Mouse (Mus musculus): ENCODE measurements at regions not wholly inside any gene's neighbourhood (a gene's known extent, or its start where the extent isn't known, plus 50 kb on each side); places are given as distances from the start of the nearest gene placed in this dataset.

DNA sequence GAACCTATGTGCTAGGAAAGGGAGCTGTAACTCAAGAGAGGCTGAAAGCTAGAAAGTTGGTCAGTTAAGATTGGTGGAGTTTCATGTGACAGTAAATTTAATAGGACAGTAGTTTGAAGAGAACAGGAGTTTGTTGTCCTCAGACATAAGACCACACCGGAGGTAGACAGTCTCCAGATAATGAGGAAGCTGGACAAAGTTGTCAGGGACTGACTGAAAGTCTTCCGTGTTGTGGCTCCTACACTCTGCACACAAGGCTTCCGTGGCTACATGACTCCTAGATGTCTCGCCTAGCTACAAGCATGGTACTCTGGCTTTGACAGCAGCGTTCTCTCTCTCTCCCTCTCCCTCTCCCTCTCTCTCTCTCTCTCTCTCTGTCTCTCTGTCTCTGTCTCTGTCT, 171.9 kb upstream of the Rreb1 start:
- Histone ChIP-seq H3K4me3 (replicated peaks in 1 of 3; ENCODE audit: low read depth in 2 of 3, low read length in 2 of 3, poor library complexity in 1 of 3) (no peak overlapping the region), H3K27ac (ENCODE audit: insufficient read depth, low read depth) (no peak overlapping the region), H3K9ac (ENCODE audit: insufficient read depth, low read depth) (no peak overlapping the region), H3K79me2 (replicated peaks; ENCODE audit: control insufficient read depth, extremely low read depth, insufficient read depth, poor library complexity, severe bottlenecking) (no peaks in the 10 kb centered on the region), H3K9me3 (replicated peaks; ENCODE audit: low read length) (no peaks in the 10 kb centered on the region), H3K4me1 (ENCODE audit: control insufficient read depth in 1 of 2, insufficient read depth in 2 of 2) (peaks cover 8 to 16% of the 10 kb centered on the region in 2 experiments; a peak in 3 of 4 replicates), H3K36me3 (replicated peaks in 1 of 2; ENCODE audit: control insufficient read depth in 1 of 2, insufficient read depth in 1 of 2, low read length in 1 of 2) (no peaks in the 10 kb centered on the region), H3K27me3 (replicated peaks) (no peaks in the 10 kb centered on the region), H3K4me2 (ENCODE audit: insufficient read depth, low read depth, poor library complexity, severe bottlenecking) (no peak overlapping the region)
- in situ Hi-C loops (cut with MboI; ENCODE audit: low pct_ligation_motif_present, low pct_unique_long_range_greater_than_20kb, low sequenced_read_pairs) (no loop called here), dilution Hi-C loops (cut with MboI; ENCODE audit: extremely low pct_ligation_motif_present, extremely low pct_unique_long_range_greater_than_20kb, low sequenced_read_pairs) (no loop called here)
- TF ChIP-seq MEF2A (IDR thresholded peaks at IDR 0.05; ENCODE audit: borderline replicate concordance, low read depth, low read length) (no peak), KAT2A (IDR thresholded peaks at IDR 0.05; ENCODE audit: insufficient replicate concordance, low read length) (no peak), USF2 (conservative IDR thresholded peaks at IDR 0.05; ENCODE audit: low read depth, low read length) (no peak), ZC3H11A (IDR thresholded peaks at IDR 0.05; ENCODE audit: low read depth, low read length) (no peak), POLR2AphosphoS2 (IDR thresholded peaks at IDR 0.05; ENCODE audit: low read depth, low read length) (no peak), ELF1 (IDR thresholded peaks at IDR 0.05; ENCODE audit: low read depth, low read length) (no peak)
- DNase-seq (ENCODE audit: extremely low read depth): no peak

DNA sequence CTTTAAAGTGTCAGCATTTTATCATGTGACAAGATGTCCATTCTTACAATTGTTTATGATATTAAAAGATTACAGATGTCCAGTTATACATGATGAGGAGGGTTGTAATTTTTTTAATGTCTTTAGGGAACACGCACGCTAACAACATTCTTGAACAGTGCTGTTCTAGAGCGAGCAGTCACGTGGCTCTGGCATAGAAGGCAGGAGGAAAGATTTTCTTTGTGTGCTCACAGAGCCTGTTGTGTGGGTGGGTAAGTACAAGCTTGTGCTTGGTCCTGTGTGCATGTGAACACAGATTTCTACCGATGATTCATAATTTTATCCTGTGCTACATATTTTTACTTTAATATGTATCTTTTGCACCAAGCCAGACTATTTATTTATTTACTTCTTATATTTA, 169.1 kb upstream of the Rreb1 start:
- Histone ChIP-seq H3K79me2 (replicated peaks; ENCODE audit: control insufficient read depth, extremely low read depth, insufficient read depth, poor library complexity, severe bottlenecking) (no peaks in the 10 kb centered on the region), H3K9me3 (replicated peaks; ENCODE audit: low read length) (no peaks in the 10 kb centered on the region), H3K27me3 (replicated peaks) (no peaks in the 10 kb centered on the region), H3K9ac (ENCODE audit: insufficient read depth, low read depth) (no peak overlapping the region), H3K4me2 (ENCODE audit: insufficient read depth, low read depth, poor library complexity, severe bottlenecking) (no peak overlapping the region), H3K27ac (ENCODE audit: insufficient read depth, low read depth) (no peak overlapping the region), H3K4me3 (replicated peaks in 1 of 3; ENCODE audit: low read depth in 2 of 3, low read length in 2 of 3, poor library complexity in 1 of 3) (no peak overlapping the region), H3K36me3 (replicated peaks in 1 of 2; ENCODE audit: control insufficient read depth in 1 of 2, insufficient read depth in 1 of 2, low read length in 1 of 2) (no peaks in the 10 kb centered on the region), H3K4me1 (ENCODE audit: control insufficient read depth in 1 of 2, insufficient read depth in 2 of 2) (peaks cover 14 to 21% of the 10 kb centered on the region in 2 experiments)
- in situ Hi-C loops (cut with MboI; ENCODE audit: low pct_ligation_motif_present, low pct_unique_long_range_greater_than_20kb, low sequenced_read_pairs): no loop called here
- TF ChIP-seq TBP (conservative IDR thresholded peaks at IDR 0.05; ENCODE audit: low read depth, low read length): no peak
- no peak for TF ChIP-seq CTCF (conservative IDR thresholded peaks at IDR 0.05 in 1 of 2, IDR thresholded peaks at IDR 0.05 in 1 of 2; ENCODE audit: low read depth in 2 of 2, low read length in 2 of 2)
- dilution Hi-C loops (cut with MboI; ENCODE audit: extremely low pct_ligation_motif_present, extremely low pct_unique_long_range_greater_than_20kb, low sequenced_read_pairs): no loop called here
- no peak for DNase-seq (ENCODE audit: extremely low read depth)

DNA sequence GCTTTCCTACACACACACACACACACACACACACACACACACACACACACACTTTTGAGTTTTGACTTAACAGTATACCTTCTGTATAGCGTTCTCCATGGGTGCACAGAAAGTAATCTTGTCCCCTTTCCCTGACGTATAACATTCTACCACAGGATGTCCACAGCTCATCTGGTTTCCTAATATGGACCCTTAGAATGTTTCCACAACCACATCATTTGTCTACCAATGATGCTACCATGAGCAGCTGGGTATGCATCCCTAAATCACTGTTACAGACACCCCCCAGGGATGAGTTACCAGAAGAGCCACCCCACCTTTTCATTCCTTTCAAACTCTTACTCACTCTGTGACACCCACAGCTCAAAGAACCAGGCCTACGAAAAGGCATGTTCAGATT, 166.8 kb upstream of the Rreb1 start:
- H3K27me3 ChIP-seq (replicated peaks): no peaks in the 10 kb centered on the region
- no peaks in the 10 kb centered on the region for H3K36me3 ChIP-seq (replicated peaks in 1 of 2; ENCODE audit: control insufficient read depth in 1 of 2, insufficient read depth in 1 of 2, low read length in 1 of 2)
- in situ Hi-C loops (cut with MboI; ENCODE audit: low pct_ligation_motif_present, low pct_unique_long_range_greater_than_20kb, low sequenced_read_pairs): no loop called here
- no peak overlapping the region for H3K27ac ChIP-seq (ENCODE audit: insufficient read depth, low read depth)
- no peaks in the 10 kb centered on the region for H3K79me2 ChIP-seq (replicated peaks; ENCODE audit: control insufficient read depth, extremely low read depth, insufficient read depth, poor library complexity, severe bottlenecking)
- dilution Hi-C loops (cut with MboI; ENCODE audit: extremely low pct_ligation_motif_present, extremely low pct_unique_long_range_greater_than_20kb, low sequenced_read_pairs): no loop called here
- no peak overlapping the region for H3K9ac ChIP-seq (ENCODE audit: insufficient read depth, low read depth)
- peak; percentile 76 for DNase-seq (ENCODE audit: extremely low read depth)
- H3K9me3 ChIP-seq (replicated peaks; ENCODE audit: low read length): peaks cover 2% of the 10 kb centered on the region
- H3K4me1 ChIP-seq (ENCODE audit: control insufficient read depth in 1 of 2, insufficient read depth in 2 of 2): peaks cover 14 to 21% of the 10 kb centered on the region in 2 experiments
- H3K4me2 ChIP-seq (ENCODE audit: insufficient read depth, low read depth, poor library complexity, severe bottlenecking): no peak overlapping the region
- no peak overlapping the region for H3K4me3 ChIP-seq (replicated peaks in 1 of 3; ENCODE audit: low read depth in 2 of 3, low read length in 2 of 3, poor library complexity in 1 of 3)
- TF ChIP-seq UBTF (IDR thresholded peaks at IDR 0.05; ENCODE audit: low read depth, low read length) (no peak), SIN3A (IDR thresholded peaks at IDR 0.05; ENCODE audit: low read length) (no peak), CHD2 (IDR thresholded peaks at IDR 0.05; ENCODE audit: low read length) (no peak), PAX5 (IDR thresholded peaks at IDR 0.05; ENCODE audit: low read length) (no peak), MEF2A (IDR thresholded peaks at IDR 0.05; ENCODE audit: borderline replicate concordance, low read depth, low read length) (peak; percentile 50; the same call in 1 of the 2 replicates), RAD21 (IDR thresholded peaks at IDR 0.05; ENCODE audit: low read depth, low read length) (no peak), NELFE (IDR thresholded peaks at IDR 0.05; ENCODE audit: low read depth, low read length) (no peak), JUN (IDR thresholded peaks at IDR 0.05; ENCODE audit: insufficient read depth, low read depth, low read length) (no peak), BHLHE40 (IDR thresholded peaks at IDR 0.05; ENCODE audit: low read depth, low read length) (peak; percentile 30; the same call in 1 of the 2 replicates), ZMIZ1 (IDR thresholded peaks at IDR 0.05; ENCODE audit: low read depth, low read length) (no peak), TCF12 (IDR thresholded peaks at IDR 0.05; ENCODE audit: low read depth, low read length) (0 out of 2 replicates have a peak, but pooled peaks have one; percentile 19), NRF1 (IDR thresholded peaks at IDR 0.05; ENCODE audit: low read depth, low read length) (no peak), EP300 (IDR thresholded peaks at IDR 0.05; ENCODE audit: low read length) (peak; percentile 66), POLR2AphosphoS2 (IDR thresholded peaks at IDR 0.05; ENCODE audit: low read depth, low read length) (no peak), ELF1 (IDR thresholded peaks at IDR 0.05; ENCODE audit: low read depth, low read length) (no peak), ZKSCAN1 (IDR thresholded peaks at IDR 0.05; ENCODE audit: borderline replicate concordance, low read depth, low read length) (no peak), CTCF (conservative IDR thresholded peaks at IDR 0.05 in 1 of 2, IDR thresholded peaks at IDR 0.05 in 1 of 2; ENCODE audit: low read depth in 2 of 2, low read length in 2 of 2) (no peak), POLR2A (IDR thresholded peaks at IDR 0.05; ENCODE audit: low read depth, low read length) (no peak), MAZ (IDR thresholded peaks at IDR 0.05; ENCODE audit: low read depth, low read length) (no peak), SMC3 (IDR thresholded peaks at IDR 0.05; ENCODE audit: low read depth, low read length) (no peak), USF1 (IDR thresholded peaks at IDR 0.05; ENCODE audit: low read depth, low read length) (no peak), MAFK (IDR thresholded peaks at IDR 0.05; ENCODE audit: insufficient replicate concordance, low read length) (0 out of 2 replicates have a peak, but pooled peaks have one; percentile 44), MXI1 (IDR thresholded peaks at IDR 0.05; ENCODE audit: low read depth, low read length) (no peak)
